Mouse (Mus musculus): ENCODE results near the gene Mcu.

Mcu gene

GRCm38 (mm10) chr10:59616522-59616921, at the start of gene Mcu:
TSS of gene Mcu (minus strand) at chr10:59616692.
- DNase-seq (ENCODE audit: low spot score in 2 of 2): peak; percentile 89 to 95

GRCm38 (mm10) chr10:59665503-59666291, 49.2 kb upstream of the Mcu start:
- DNase-seq (ENCODE audit: low spot score in 2 of 2): no peak

GRCm38 (mm10) chr10:59664765-59665164, 48.3 kb upstream of the Mcu start:
- DNase-seq (ENCODE audit: low spot score in 2 of 2): no peak

- no peak for DNase-seq (ENCODE audit: low spot score in 2 of 2)
Measured at GRCm38 (mm10) chr10:59656799-59657198, 40.3 kb upstream of the Mcu start.

GRCm38 (mm10) chr10:59646821-59647378, 30.4 kb upstream of the Mcu start:
- DNase-seq (ENCODE audit: low spot score in 2 of 2): no peak

GRCm38 (mm10) chr10:59645153-59645552, 28.7 kb upstream of the Mcu start:
- DNase-seq (ENCODE audit: low spot score in 2 of 2): no peak

- no peak for DNase-seq (ENCODE audit: low spot score in 2 of 2)
Measured at GRCm38 (mm10) chr10:59644710-59645109, 28.2 kb upstream of the Mcu start.

- DNase-seq (ENCODE audit: low spot score in 2 of 2): no peak
Measured at GRCm38 (mm10) chr10:59643645-59644044, 27.2 kb upstream of the Mcu start.

- no peak for DNase-seq (ENCODE audit: low spot score in 2 of 2)
Measured at GRCm38 (mm10) chr10:59642659-59643377, 26.3 kb upstream of the Mcu start.

- no peak for DNase-seq (ENCODE audit: low spot score in 2 of 2)
Measured at GRCm38 (mm10) chr10:59638576-59638975, 22.1 kb upstream of the Mcu start.

- DNase-seq (ENCODE audit: low spot score in 2 of 2): no peak
Measured at GRCm38 (mm10) chr10:59637596-59638124, 21.2 kb upstream of the Mcu start.

- no peak for DNase-seq (ENCODE audit: low spot score in 2 of 2)
Measured at GRCm38 (mm10) chr10:59636751-59637533, 20.4 kb upstream of the Mcu start.

GRCm38 (mm10) chr10:59636048-59636447, 19.6 kb upstream of the Mcu start:
- no peak for DNase-seq (ENCODE audit: low spot score in 2 of 2)

- DNase-seq (ENCODE audit: low spot score in 2 of 2): no peak
Measured at GRCm38 (mm10) chr10:59629506-59629782, 13.0 kb upstream of the Mcu start.

GRCm38 (mm10) chr10:59628641-59629505, 12.4 kb upstream of the Mcu start:
- DNase-seq (ENCODE audit: low spot score in 2 of 2): no peak

- no peak for DNase-seq (ENCODE audit: low spot score in 2 of 2)
Measured at GRCm38 (mm10) chr10:59623496-59623895, 7.0 kb upstream of the Mcu start.

- no peak for DNase-seq (ENCODE audit: low spot score in 2 of 2)
Measured at GRCm38 (mm10) chr10:59621355-59621754, 4.9 kb upstream of the Mcu start.

- DNase-seq (ENCODE audit: low spot score in 2 of 2): no peak
Measured at GRCm38 (mm10) chr10:59617776-59618175, 1.3 kb upstream of the Mcu start.

GRCm38 (mm10) chr10:59615981-59616520, 441 bp downstream of the Mcu start, which contains the start of gene Gm10322:
TSS of gene Gm10322 (plus strand) at chr10:59616063.
- DNase-seq (ENCODE audit: low spot score in 2 of 2): peak; percentile 39 to 54

GRCm38 (mm10) chr10:59615411-59615810, 1.1 kb downstream of the Mcu start:
- DNase-seq (ENCODE audit: low spot score in 2 of 2): no peak

- no peak for DNase-seq (ENCODE audit: low spot score in 2 of 2)
Measured at GRCm38 (mm10) chr10:59614141-59614540, 2.4 kb downstream of the Mcu start.

Measured in frontal cortex, postnatal 10 days (tissue).